Mouse (Mus musculus) frontal cortex, adult 2 months (tissue): ENCODE measurements around the gene Islr. TPM values are rescaled to one million over a fixed set of nuclear protein-coding genes. Genes with fewer than 3 reads are reported as not detected.
A peak's percentile ranks its signal among the peaks of the same experiment; 100 is the strongest.

ENCODE experiments used
- DNase-seq, 2 experiments: peaks; one replicate each; pipeline ENCODE4 v3.0.0; 2022; ENCODE audit warnings: low spot score in 1 of 2; ENCODE audit errors: extremely low spot score in 1 of 2
- polyA plus RNA-seq: library from polyadenylated mRNA; depleted of rRNA; stranded (reverse); fragments of >200 nt; gene quantifications from 2 replicates; pipeline ENCODE4 v1.2.3, GENCODE M21; 2012

Islr gene
- polyA plus RNA-seq, 1 experiment: 108 TPM

- DNase-seq: no peak
Measured at GRCm38 (mm10) chr9:58156819-58157560, 47.1 kb downstream of the Islr start.

- DNase-seq: no peak
Measured at GRCm38 (mm10) chr9:58155366-58155765, 48.7 kb downstream of the Islr start.

- DNase-seq: no peak
Measured at GRCm38 (mm10) chr9:58153095-58153494, 51.0 kb downstream of the Islr start.

GRCm38 (mm10) chr9:58150733-58151361 is 53.3 kb downstream of the Islr start:
- DNase-seq: no peak

- DNase-seq: no peak
Measured at GRCm38 (mm10) chr9:58148806-58149205, 55.3 kb downstream of the Islr start.

GRCm38 (mm10) chr9:58145417-58145816 is 58.7 kb downstream of the Islr start:
- no peak for DNase-seq

GRCm38 (mm10) chr9:58144664-58145063 is 59.4 kb downstream of the Islr start:
- DNase-seq: no peak

- DNase-seq: no peak
Measured at GRCm38 (mm10) chr9:58143419-58143818, 60.7 kb downstream of the Islr start.

GRCm38 (mm10) chr9:58139947-58140346 is 64.2 kb downstream of the Islr start:
- peak in 1 of 2 experiments; percentile 67 for DNase-seq

GRCm38 (mm10) chr9:58135921-58136321 is 68.2 kb downstream of the Islr start:
- no peak for DNase-seq

GRCm38 (mm10) chr9:58134906-58135305 is 69.2 kb downstream of the Islr start:
- no peak for DNase-seq

- no peak for DNase-seq
Measured at GRCm38 (mm10) chr9:58133893-58134884, 69.9 kb downstream of the Islr start.

GRCm38 (mm10) chr9:58131735-58132134 is 72.4 kb downstream of the Islr start:
- DNase-seq: no peak

GRCm38 (mm10) chr9:58130909-58131308 is 73.2 kb downstream of the Islr start:
- DNase-seq: no peak

- DNase-seq: no peak
Measured at GRCm38 (mm10) chr9:58129508-58129907, 74.6 kb downstream of the Islr start.

GRCm38 (mm10) chr9:58128926-58129413 is 75.1 kb downstream of the Islr start:
- DNase-seq: no peak

- DNase-seq: no peak
Measured at GRCm38 (mm10) chr9:58125811-58126210, 78.3 kb downstream of the Islr start.

- DNase-seq: no peak
Measured at GRCm38 (mm10) chr9:58125085-58125484, 79.0 kb downstream of the Islr start.

- DNase-seq: no peak
Measured at GRCm38 (mm10) chr9:58118671-58119070, 85.4 kb downstream of the Islr start, which contains the start of gene Ccdc33. TSS of gene Ccdc33 (minus strand) at chr9:58118823.

GRCm38 (mm10) chr9:58116024-58116651 is 88.0 kb downstream of the Islr start:
- peak in 1 of 2 experiments; percentile 54 for DNase-seq
